Mouse (Mus musculus): ENCODE results near the gene Cdkl1.

- TF ChIP-seq NRF1 (IDR thresholded peaks at IDR 0.05; ENCODE audit: insufficient read depth, low read depth, low read length, poor library complexity, severe bottlenecking) (no peak), POLR2A (IDR thresholded peaks at IDR 0.05; ENCODE audit: control insufficient read depth in 1 of 2, insufficient read depth in 1 of 2, low read depth in 1 of 2, low read length in 2 of 2, poor library complexity in 1 of 2) (no peak), USF1 (IDR thresholded peaks at IDR 0.05; ENCODE audit: low read depth, low read length) (no peak), ETS1 (IDR thresholded peaks at IDR 0.05; ENCODE audit: low read depth, low read length) (no peak), USF2 (IDR thresholded peaks at IDR 0.05; ENCODE audit: borderline replicate concordance in 1 of 2, insufficient read depth in 1 of 2, low read depth in 1 of 2, low read length in 2 of 2) (no peak), POLR2AphosphoS5 (IDR thresholded peaks at IDR 0.05; ENCODE audit: borderline replicate concordance, low read depth, low read length) (no peak), POLR2AphosphoS2 (IDR thresholded peaks at IDR 0.05; ENCODE audit: low read length) (no peak), ZMIZ1 (IDR thresholded peaks at IDR 0.05; ENCODE audit: low read depth, low read length) (no peak), E2F4 (IDR thresholded peaks at IDR 0.05; ENCODE audit: borderline replicate concordance, low read depth, low read length) (no peak), JUND (IDR thresholded peaks at IDR 0.05; ENCODE audit: low read depth, low read length) (no peak), ELF1 (IDR thresholded peaks at IDR 0.05; ENCODE audit: low read depth, low read length) (no peak), EP300 (IDR thresholded peaks at IDR 0.05; ENCODE audit: low read depth in 1 of 2, low read length in 2 of 2) (no peak), UBTF (IDR thresholded peaks at IDR 0.05; ENCODE audit: borderline replicate concordance, insufficient read depth, low read depth, low read length) (no peak), CTCF (IDR thresholded peaks at IDR 0.05 in 2 of 3, conservative IDR thresholded peaks at IDR 0.05 in 1 of 3; ENCODE audit: control insufficient read depth in 1 of 3, insufficient read depth in 1 of 3, low read depth in 2 of 3, low read length in 3 of 3, poor library complexity in 1 of 3, severe bottlenecking in 1 of 3) (no peak)
Observed at GRCm38 (mm10) chr12:69813596-69813995, 22.5 kb upstream of the Cdkl1 start.
